Mouse (Mus musculus) adrenal gland, adult 18-20 months (tissue): Measurements from ENCODE around the gene Rpl23. TPM values are rescaled to one million over a fixed set of nuclear protein-coding genes. Genes with fewer than 3 reads are reported as not detected.

Source experiments
- DNase-seq, 2 experiments: peaks; one replicate each; pipeline ENCODE4 v3.0.0; 2021 to 2022; ENCODE audit warnings: low spot score in 2 of 2
- microRNA-seq, 2 experiments: library from miRNA; unstranded; fragments of <30 nt; microRNA quantifications; one replicate each; pipeline ENCODE4 v1.2.0; 2021; ENCODE audit warnings: borderline number of aligned reads in 2 of 2
- total RNA-seq, 2 experiments: library from RNA; stranded (reverse); gene quantifications; 1 replicate in 1 of 2; 2 replicates in 1 of 2; pipeline ENCODE4 v1.2.3; 2021

Gene Rpl23
- total RNA-seq, 2 experiments from 2014 or later, result 830 to 834 TPM

GRCm38 (mm10) chr11:97728730-97729129 lies 53.5 kb downstream of the Rpl23 start:
- DNase-seq, result no peak

GRCm38 (mm10) chr11:97728311-97728710 lies 53.9 kb downstream of the Rpl23 start:
- DNase-seq, result no peak

Small RNA genes lying within 50 kb of the gene (microRNA-seq; reads per million reads assigned to microRNA genes)
- gene Mir8102, result 0 to 0.47 reads per million in 2 experiments

Other genes starting within 250 kb of the Rpl23 start
- gene Srcin1, start 206.3 kb downstream of the Rpl23 start, total RNA-seq, result 10 to 100 TPM; 11.4 to 12.3 TPM
- gene Epop, start 152.7 kb downstream of the Rpl23 start, total RNA-seq, result 1 to 10 TPM; 5.5 to 8.2 TPM
- 10 to 100 TPM; 42.4 to 44.0 TPM for gene Mllt6, start 119.0 kb downstream of the Rpl23 start, total RNA-seq
- gene Cisd3, start 96.6 kb downstream of the Rpl23 start, total RNA-seq, result 100 to 1,000 TPM; 165 to 273 TPM
- gene Pcgf2, start 81.9 kb downstream of the Rpl23 start, total RNA-seq, result 10 to 100 TPM; 18.6 to 19.5 TPM
- gene Psmb3, start 79.0 kb downstream of the Rpl23 start, total RNA-seq, result 100 to 1,000 TPM; 221 to 238 TPM
- gene Pip4k2b, start 37.7 kb downstream of the Rpl23 start, total RNA-seq, result 10 to 100 TPM; 22.4 to 26.5 TPM
- gene Cwc25, start 15.9 kb downstream of the Rpl23 start, total RNA-seq, result 10 to 100 TPM; 18.2 to 21.1 TPM
- gene 1700001P01Rik, start 6.5 kb downstream of the Rpl23 start, total RNA-seq, result not detected
- 100 to 1,000 TPM in 1 of 2 experiments, 10 to 100 TPM in 1; 94.0 to 145 TPM for gene Lasp1, start 16.6 kb upstream of the Rpl23 start, total RNA-seq
- 1 to 10 TPM; 3.7 to 4.0 TPM for gene B230217C12Rik, start 58.3 kb upstream of the Rpl23 start, total RNA-seq
- gene Fbxo47, start 101.7 kb upstream of the Rpl23 start, total RNA-seq, result 1 to 10 TPM in 1 of 2 experiments, under 1 TPM in 1; 0.58 to 1.2 TPM
- 10 to 100 TPM in 1 of 2 experiments, 1 to 10 TPM in 1; 6.9 to 16.2 TPM for gene Plxdc1, start 204.0 kb upstream of the Rpl23 start, total RNA-seq
- gene Arl5c, start 213.7 kb upstream of the Rpl23 start, total RNA-seq, result under 1 TPM; 0.45 to 0.63 TPM
- 10 to 100 TPM in 1 of 2 experiments, 1 to 10 TPM in 1; 8.6 to 10.1 TPM for gene Cacnb1, start 240.6 kb upstream of the Rpl23 start, total RNA-seq
- gene Rpl19, start 244.3 kb upstream of the Rpl23 start, total RNA-seq, result 1,000 to 10,000 TPM; 1,100 to 1,184 TPM